7 mouse cellular contexts compared by ENCODE assay signal in the genomic region with DNA sequence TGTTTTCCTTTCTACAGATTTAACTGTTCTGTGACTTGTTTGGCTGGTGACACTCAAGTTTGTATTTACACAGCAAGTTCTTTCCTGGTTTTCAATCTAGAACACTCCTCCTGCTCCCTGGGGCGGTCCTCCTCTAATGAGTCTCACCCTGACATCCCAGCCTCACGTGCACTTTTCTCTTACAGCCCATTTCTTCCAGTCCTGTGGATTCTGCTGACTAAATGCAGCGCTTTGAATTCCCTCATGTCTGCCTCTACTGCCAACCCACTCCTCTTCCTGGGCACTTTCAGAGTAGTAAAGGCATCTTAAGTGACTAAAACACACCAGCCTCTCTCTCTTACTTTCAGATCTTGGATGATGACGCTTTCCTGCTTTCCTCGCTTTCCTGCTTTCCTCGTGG. TPM values are rescaled to one million over a fixed set of nuclear protein-coding genes. Genes with fewer than 3 reads are reported as not detected.
A peak's percentile ranks its signal among the peaks of the same experiment; 100 is the strongest.
DNase-seq lines count a peak whose midpoint lies in the region; ATAC-seq and TF ChIP-seq lines count a peak whose summit lies in the region.

No protein-coding gene starts in this region.

- no peak for TF ChIP-seq POLR2A in thymus, adult 2 months (IDR thresholded peaks at IDR 0.05; ENCODE audit: control insufficient read depth, extremely low read depth, insufficient read depth, low read length, poor library complexity)

- peak overlapping the region; percentile 77 for H3K4me3 ChIP-seq in thymus, adult 2 months (ENCODE audit: control insufficient read depth, insufficient read depth, low read length)
- peak overlapping the region; percentile 70 for H3K4me3 ChIP-seq in forebrain, embryonic 10.5 days
- peak overlapping the region; percentile 67 for H3K4me3 ChIP-seq in kidney, embryonic 16.5 days (ENCODE audit: low read length)
- peak overlapping the region; percentile 55 for H3K4me3 ChIP-seq in midbrain, embryonic 13.5 days (replicated peaks)

- no peaks in the 10 kb centered on the region for H3K36me3 ChIP-seq in thymus, adult 2 months (ENCODE audit: control insufficient read depth, insufficient read depth, low read length)
- no peaks in the 10 kb centered on the region for H3K36me3 ChIP-seq in forebrain, embryonic 10.5 days (replicated peaks)
- no peaks in the 10 kb centered on the region for H3K36me3 ChIP-seq in kidney, embryonic 16.5 days (ENCODE audit: insufficient read depth, low read length)
- H3K36me3 ChIP-seq in midbrain, embryonic 13.5 days: no peaks in the 10 kb centered on the region

- H3K9ac ChIP-seq in kidney, embryonic 16.5 days (replicated peaks; ENCODE audit: low read length): peak overlapping the region; percentile 82
- H3K9ac ChIP-seq in midbrain, embryonic 13.5 days (replicated peaks): peak overlapping the region; percentile 76

- peaks cover 4% of the 10 kb centered on the region for H3K4me1 ChIP-seq in thymus, adult 2 months (replicated peaks; ENCODE audit: control insufficient read depth, insufficient read depth, low read length)
- H3K4me1 ChIP-seq in forebrain, embryonic 10.5 days: peaks cover 18% of the 10 kb centered on the region
- peaks cover 11% of the 10 kb centered on the region for H3K4me1 ChIP-seq in kidney, embryonic 16.5 days (ENCODE audit: insufficient read depth, low read length)
- H3K4me1 ChIP-seq in midbrain, embryonic 13.5 days (replicated peaks): peaks cover 13% of the 10 kb centered on the region

- TF ChIP-seq CTCF in thymus, adult 2 months (IDR thresholded peaks at IDR 0.05; ENCODE audit: borderline replicate concordance, control insufficient read depth, extremely low read depth, insufficient read depth, low read length, poor library complexity): no peak

- no peaks in the 10 kb centered on the region for H3K27me3 ChIP-seq in thymus, adult 2 months (ENCODE audit: control insufficient read depth, insufficient read depth, low read length)
- H3K27me3 ChIP-seq in forebrain, embryonic 10.5 days (ENCODE audit: poor library complexity, severe bottlenecking): no peaks in the 10 kb centered on the region
- no peaks in the 10 kb centered on the region for H3K27me3 ChIP-seq in kidney, embryonic 16.5 days (ENCODE audit: insufficient read depth, low read length)
- no peaks in the 10 kb centered on the region for H3K27me3 ChIP-seq in midbrain, embryonic 13.5 days

- WGBS in thymus, adult 2 months: 26% methylated on average over 6 of the region's 6 CpGs
- WGBS in forebrain, embryonic 10.5 days: 9% methylated on average over 6 of the region's 6 CpGs
- 1% methylated on average over 6 of the region's 6 CpGs for WGBS in kidney, embryonic 16.5 days
- 11% methylated on average over 6 of the region's 6 CpGs for WGBS in midbrain, embryonic 13.5 days

- intact Hi-C loops in left cerebral cortex, postnatal 4 days (cut with DNase I): no loop called here

- peak; percentile 10; the same call in 1 of the 2 replicates for ATAC-seq in kidney, embryonic 16.5 days (ENCODE audit: low FRiP score, low TSS enrichment)
- ATAC-seq in midbrain, embryonic 13.5 days: no peak

- no peak overlapping the region for H3K27ac ChIP-seq in thymus, adult 2 months (ENCODE audit: control insufficient read depth, insufficient read depth, low read length)
- H3K27ac ChIP-seq in forebrain, embryonic 10.5 days: peak overlapping the region; percentile 90
- H3K27ac ChIP-seq in kidney, embryonic 16.5 days (ENCODE audit: low read length): peak overlapping the region; percentile 89
- peak overlapping the region; percentile 64; the same call in 1 of the 2 replicates for H3K27ac ChIP-seq in midbrain, embryonic 13.5 days

- no peak for DNase-seq in thymus, adult 2 months
- DNase-seq in thymus, postnatal 4 days: no peak
- DNase-seq in forebrain, embryonic 10.5 days (ENCODE audit: extremely low spot score, low spot score): peak; percentile 21
- DNase-seq in gastrocnemius, postnatal 25 days: no peak
- no peak for DNase-seq in left cerebral cortex, postnatal 4 days

- peak overlapping the region; percentile 81 for H3K4me2 ChIP-seq in kidney, embryonic 16.5 days (replicated peaks; ENCODE audit: low read depth, low read length)
- peak overlapping the region; percentile 72 for H3K4me2 ChIP-seq in midbrain, embryonic 13.5 days (replicated peaks)

- no peaks in the 10 kb centered on the region for H3K9me3 ChIP-seq in forebrain, embryonic 10.5 days
- H3K9me3 ChIP-seq in kidney, embryonic 16.5 days (ENCODE audit: low read length): no peaks in the 10 kb centered on the region
- no peaks in the 10 kb centered on the region for H3K9me3 ChIP-seq in midbrain, embryonic 13.5 days

RNA-seq across cellular contexts. Expression of a gene that starts 0.9 kb away (rescaled TPM):
- polyA plus RNA-seq in thymus, adult 2 months (2012; rRNA removed): 20.6 and 23.2 TPM in 2 replicates
- polyA plus RNA-seq in forebrain, embryonic 10.5 days (2016; fragmentation: Nextera tagmentation; extraction: Ambion mirVana): 22.6 and 24.2 TPM in 2 replicates
- polyA plus RNA-seq in kidney, embryonic 16.5 days (2015; fragmentation: Nextera tagmentation; extraction: Ambion mirVana): 65.2 and 71.3 TPM in 2 replicates
- 15.8 and 16.0 TPM in 2 replicates for polyA plus RNA-seq in midbrain, embryonic 13.5 days (2015; fragmentation: Nextera tagmentation; extraction: Ambion mirVana)
- total RNA-seq in gastrocnemius, postnatal 25 days (2021): 1 to 10 TPM; 5.6 to 5.9 TPM
- 10 to 100 TPM in 1 of 2 experiments, 1 to 10 TPM in 1; 9.4 to 11.9 TPM for total RNA-seq in left cerebral cortex, postnatal 4 days (2021)

RNA-seq across cellular contexts. Expression of a gene that starts 19.3 kb away (rescaled TPM):
- 0.09 and 1.0 TPM in 2 replicates for polyA plus RNA-seq in thymus, adult 2 months (2012; rRNA removed)
- polyA plus RNA-seq in forebrain, embryonic 10.5 days (2016; fragmentation: Nextera tagmentation; extraction: Ambion mirVana): 0.67 and 0.73 TPM in 2 replicates
- polyA plus RNA-seq in kidney, embryonic 16.5 days (2015; fragmentation: Nextera tagmentation; extraction: Ambion mirVana): 0.56 and 1.7 TPM in 2 replicates
- 0.97 and 1.1 TPM in 2 replicates for polyA plus RNA-seq in midbrain, embryonic 13.5 days (2015; fragmentation: Nextera tagmentation; extraction: Ambion mirVana)
- 1 to 10 TPM in 1 of 2 experiments, under 1 TPM in 1; 0.88 to 5.0 TPM for total RNA-seq in gastrocnemius, postnatal 25 days (2021)
- 1 to 10 TPM; 1.2 to 3.6 TPM for total RNA-seq in left cerebral cortex, postnatal 4 days (2021)
